Mouse (Mus musculus): ENCODE measurements at regions not wholly inside any gene's neighbourhood (a gene's known extent, or its start where the extent isn't known, plus 50 kb on each side); places are given as distances from the start of the nearest gene placed in this dataset.

DNA sequence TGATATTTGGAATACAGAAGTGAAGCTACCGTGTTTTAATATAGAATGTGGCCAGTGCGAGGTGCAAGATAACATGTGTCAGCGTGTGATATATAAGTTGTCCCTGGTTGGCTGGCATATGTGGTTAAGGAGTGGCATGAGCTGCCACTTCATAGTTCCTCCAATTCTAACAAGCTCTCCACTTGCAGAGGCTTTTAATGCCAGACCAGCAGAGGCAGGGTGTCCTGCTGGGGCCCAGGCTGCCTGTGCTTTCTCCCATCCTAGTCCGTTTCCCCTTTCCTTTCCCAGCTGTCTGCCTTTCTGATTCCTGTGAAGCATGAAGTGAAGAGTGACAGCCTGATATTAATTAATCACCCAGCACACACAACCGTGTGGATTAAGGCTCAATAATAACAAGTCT lies 73.7 kb upstream of the Bcl6 start:
- Histone ChIP-seq H3K27me3 (ENCODE audit: control insufficient read depth, insufficient read depth, low read length) (no peaks in the 10 kb centered on the region), H3K4me3 (ENCODE audit: control insufficient read depth, insufficient read depth, low read length) (no peak overlapping the region), H3K36me3 (ENCODE audit: control insufficient read depth, insufficient read depth, low read length) (no peaks in the 10 kb centered on the region), H3K27ac (ENCODE audit: control insufficient read depth, insufficient read depth, low read length) (no peak overlapping the region), H3K4me1 (replicated peaks; ENCODE audit: control insufficient read depth, insufficient read depth, low read length) (no peaks in the 10 kb centered on the region)
- 75% methylated on average over 5 of the region's 5 CpGs for WGBS
- TF ChIP-seq CTCF (IDR thresholded peaks at IDR 0.05; ENCODE audit: borderline replicate concordance, control insufficient read depth, extremely low read depth, insufficient read depth, low read length, poor library complexity) (no peak), POLR2A (IDR thresholded peaks at IDR 0.05; ENCODE audit: control insufficient read depth, extremely low read depth, insufficient read depth, low read length, poor library complexity) (no peak)
- DNase-seq = no peak

DNA sequence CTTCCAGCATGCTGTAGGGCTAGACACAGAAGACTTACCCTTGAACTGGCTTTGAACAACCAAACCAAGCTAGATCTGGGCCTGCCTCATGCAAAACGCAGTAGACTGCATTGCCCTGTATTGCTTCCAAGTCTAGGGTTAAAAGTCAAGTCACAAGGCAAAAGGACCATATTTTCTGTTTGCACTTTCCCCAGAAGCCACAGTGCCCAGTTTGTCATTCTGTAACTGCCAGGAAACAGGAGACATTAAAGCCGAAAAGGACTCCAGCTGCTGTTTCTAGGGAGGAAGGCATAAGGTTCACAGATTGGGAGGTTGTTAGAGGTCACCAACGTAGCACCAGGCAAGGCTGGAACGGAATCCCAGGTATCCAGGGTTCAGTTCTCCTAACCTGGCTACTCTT lies 72.8 kb upstream of the Bcl6 start:
- 91% methylated on average over 4 of the region's 4 CpGs for WGBS
- Histone ChIP-seq H3K4me3 (ENCODE audit: control insufficient read depth, insufficient read depth, low read length) (no peak overlapping the region), H3K4me1 (replicated peaks; ENCODE audit: control insufficient read depth, insufficient read depth, low read length) (peaks cover 5% of the 10 kb centered on the region), H3K36me3 (ENCODE audit: control insufficient read depth, insufficient read depth, low read length) (no peaks in the 10 kb centered on the region), H3K27ac (ENCODE audit: control insufficient read depth, insufficient read depth, low read length) (no peak overlapping the region), H3K27me3 (ENCODE audit: control insufficient read depth, insufficient read depth, low read length) (no peaks in the 10 kb centered on the region)
- no peak for TF ChIP-seq POLR2A (IDR thresholded peaks at IDR 0.05; ENCODE audit: control insufficient read depth, extremely low read depth, insufficient read depth, low read length, poor library complexity)
- no peak for TF ChIP-seq CTCF (IDR thresholded peaks at IDR 0.05; ENCODE audit: borderline replicate concordance, control insufficient read depth, extremely low read depth, insufficient read depth, low read length, poor library complexity)
- DNase-seq = no peak

DNA sequence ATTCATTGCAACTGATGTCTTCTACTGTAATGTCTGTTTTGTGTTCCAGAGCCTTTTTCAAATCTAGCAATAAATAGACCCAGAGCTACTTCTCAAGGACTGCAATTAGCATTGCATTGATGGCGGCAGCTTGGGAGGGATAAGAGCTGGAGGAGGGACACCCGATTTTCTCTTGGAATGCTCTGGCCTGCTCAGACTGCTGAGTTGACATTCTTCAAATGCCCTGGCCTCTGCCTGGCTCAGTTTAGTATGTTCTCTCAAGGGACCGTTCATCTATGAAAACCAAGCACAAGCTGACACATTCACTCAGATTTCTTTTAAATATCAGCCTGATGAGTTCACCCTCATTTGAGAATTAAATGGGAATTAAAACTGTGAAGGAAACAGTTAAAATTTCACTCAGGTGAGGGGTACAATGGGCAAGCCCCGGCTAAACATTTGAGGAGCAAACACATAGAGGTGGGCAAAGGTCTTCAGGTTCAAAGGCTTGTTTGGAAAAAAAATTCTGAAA lies 70.5 kb upstream of the Bcl6 start:
- Histone ChIP-seq H3K36me3 (ENCODE audit: control insufficient read depth, insufficient read depth, low read length) (no peaks in the 10 kb centered on the region), H3K4me1 (replicated peaks; ENCODE audit: control insufficient read depth, insufficient read depth, low read length) (peaks cover 5% of the 10 kb centered on the region), H3K27me3 (ENCODE audit: control insufficient read depth, insufficient read depth, low read length) (no peaks in the 10 kb centered on the region), H3K4me3 (ENCODE audit: control insufficient read depth, insufficient read depth, low read length) (no peak overlapping the region), H3K27ac (ENCODE audit: control insufficient read depth, insufficient read depth, low read length) (no peak overlapping the region)
- TF ChIP-seq CTCF (IDR thresholded peaks at IDR 0.05; ENCODE audit: borderline replicate concordance, control insufficient read depth, extremely low read depth, insufficient read depth, low read length, poor library complexity) (no peak), POLR2A (IDR thresholded peaks at IDR 0.05; ENCODE audit: control insufficient read depth, extremely low read depth, insufficient read depth, low read length, poor library complexity) (no peak)
- 94% methylated on average over 4 of the region's 4 CpGs for WGBS
- no peak for DNase-seq

DNA sequence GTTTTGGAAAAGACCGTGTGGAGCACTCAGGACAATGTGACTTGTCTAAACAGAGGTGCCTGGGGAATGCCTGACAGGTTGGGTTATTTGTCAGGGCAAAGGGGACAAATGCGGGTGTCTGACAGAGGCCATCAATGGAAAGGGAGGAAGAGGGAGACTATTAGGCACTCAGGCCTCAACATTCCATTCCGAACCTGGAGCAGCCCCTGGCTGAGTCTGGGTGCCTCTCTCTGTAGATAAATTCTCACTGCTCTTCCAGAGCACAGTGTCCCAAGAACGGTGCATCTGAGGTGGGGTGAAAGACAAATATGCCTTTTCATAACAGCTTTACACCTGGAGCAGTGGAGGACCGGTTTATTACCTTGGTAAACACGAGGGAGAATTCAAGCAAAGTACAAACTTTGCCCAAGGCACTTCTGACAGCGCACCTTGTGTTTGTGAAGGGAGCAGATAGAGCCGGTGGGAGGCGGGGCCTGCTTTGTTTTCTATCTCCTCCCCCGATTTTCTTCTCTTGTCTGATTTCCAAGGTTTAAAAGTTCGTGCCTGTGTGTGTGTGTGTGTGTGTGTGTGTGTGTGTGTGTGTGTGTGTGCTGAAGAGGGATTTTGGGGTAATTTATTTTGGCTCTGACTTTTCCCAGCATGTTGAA lies 68.4 kb upstream of the Bcl6 start:
- 83% methylated on average over 11 of the region's 11 CpGs for WGBS
- Histone ChIP-seq H3K36me3 (ENCODE audit: control insufficient read depth, insufficient read depth, low read length) (no peaks in the 10 kb centered on the region), H3K4me3 (ENCODE audit: control insufficient read depth, insufficient read depth, low read length) (no peak overlapping the region), H3K4me1 (replicated peaks; ENCODE audit: control insufficient read depth, insufficient read depth, low read length) (peaks cover 5% of the 10 kb centered on the region), H3K27ac (ENCODE audit: control insufficient read depth, insufficient read depth, low read length) (no peak overlapping the region), H3K27me3 (ENCODE audit: control insufficient read depth, insufficient read depth, low read length) (no peaks in the 10 kb centered on the region)
- TF ChIP-seq CTCF (IDR thresholded peaks at IDR 0.05; ENCODE audit: borderline replicate concordance, control insufficient read depth, extremely low read depth, insufficient read depth, low read length, poor library complexity) (no peak), POLR2A (IDR thresholded peaks at IDR 0.05; ENCODE audit: control insufficient read depth, extremely low read depth, insufficient read depth, low read length, poor library complexity) (no peak)
- no peak for DNase-seq

DNA sequence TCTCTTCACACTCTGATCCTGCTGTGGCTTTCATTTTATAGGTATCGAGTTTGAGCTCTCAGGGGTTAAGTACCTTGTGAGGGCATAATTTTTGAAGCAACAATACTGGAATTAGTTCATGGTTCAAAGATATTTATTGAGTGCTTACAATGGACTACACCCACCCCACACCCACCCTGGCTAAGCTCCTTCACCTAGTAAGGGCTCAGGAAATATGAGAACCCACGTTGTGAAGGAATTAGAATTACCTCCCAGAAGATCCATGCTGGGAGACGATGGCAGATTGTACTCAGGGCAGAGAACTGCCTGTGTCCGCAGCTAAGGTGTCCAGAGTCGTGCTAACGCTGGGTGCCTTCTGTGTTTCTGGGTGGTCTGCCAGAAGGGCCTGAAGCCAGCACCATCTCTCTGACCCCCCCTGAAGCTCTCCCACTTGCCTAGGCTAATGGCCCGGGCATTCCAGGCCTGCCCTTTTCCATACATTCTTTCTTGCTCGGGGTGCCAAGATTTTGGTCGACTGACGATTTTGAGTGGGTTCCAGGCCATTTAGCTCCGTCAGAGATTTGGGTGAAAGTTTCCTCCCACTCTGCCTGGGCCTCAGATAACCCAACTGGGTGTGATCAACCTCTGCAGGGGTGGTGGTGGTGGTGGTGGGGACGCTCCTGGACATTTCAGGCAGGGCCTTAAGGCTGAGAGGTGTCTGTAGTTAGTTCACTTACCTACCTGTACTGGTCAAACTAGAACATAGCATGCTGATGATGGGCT lies 67.7 kb upstream of the Bcl6 start:
- 89% methylated on average over 12 of the region's 12 CpGs for WGBS
- no peak for DNase-seq
- H3K27ac ChIP-seq (ENCODE audit: control insufficient read depth, insufficient read depth, low read length) = no peak overlapping the region

DNA sequence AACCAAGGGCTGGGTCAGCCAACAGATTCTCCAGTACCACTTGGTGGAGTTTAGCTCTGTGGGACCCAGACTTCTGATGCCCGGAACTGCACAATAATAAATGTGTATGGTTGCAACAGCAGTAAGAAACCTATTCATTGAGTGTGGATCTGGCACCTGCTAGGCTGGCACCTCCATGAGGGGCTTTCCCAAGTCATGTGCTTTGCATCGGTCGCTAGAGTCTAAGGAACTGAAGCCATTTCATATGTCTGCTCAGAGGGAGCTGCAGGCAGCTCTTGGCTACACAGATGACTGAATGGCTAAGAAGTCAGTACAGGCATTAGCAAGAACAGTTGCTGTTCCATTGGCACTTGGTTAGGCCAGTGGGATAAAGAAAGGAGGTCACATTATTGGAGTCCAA lies 65.6 kb upstream of the Bcl6 start:
- Histone ChIP-seq H3K27me3 (ENCODE audit: control insufficient read depth, insufficient read depth, low read length) (no peaks in the 10 kb centered on the region), H3K4me3 (ENCODE audit: control insufficient read depth, insufficient read depth, low read length) (no peak overlapping the region), H3K27ac (ENCODE audit: control insufficient read depth, insufficient read depth, low read length) (no peak overlapping the region), H3K4me1 (replicated peaks; ENCODE audit: control insufficient read depth, insufficient read depth, low read length) (peaks cover 13% of the 10 kb centered on the region), H3K36me3 (ENCODE audit: control insufficient read depth, insufficient read depth, low read length) (no peaks in the 10 kb centered on the region)
- over 99% methylated on average over 3 of the region's 3 CpGs for WGBS
- no peak for DNase-seq
- TF ChIP-seq CTCF (IDR thresholded peaks at IDR 0.05; ENCODE audit: borderline replicate concordance, control insufficient read depth, extremely low read depth, insufficient read depth, low read length, poor library complexity) (no peak), POLR2A (IDR thresholded peaks at IDR 0.05; ENCODE audit: control insufficient read depth, extremely low read depth, insufficient read depth, low read length, poor library complexity) (no peak)

More for the DNA sequence above, 67.7 kb upstream of the Bcl6 start:
- peaks cover 6% of the 10 kb centered on the region for H3K4me1 ChIP-seq (replicated peaks; ENCODE audit: control insufficient read depth, insufficient read depth, low read length)
- TF ChIP-seq CTCF (IDR thresholded peaks at IDR 0.05; ENCODE audit: borderline replicate concordance, control insufficient read depth, extremely low read depth, insufficient read depth, low read length, poor library complexity) (no peak), POLR2A (IDR thresholded peaks at IDR 0.05; ENCODE audit: control insufficient read depth, extremely low read depth, insufficient read depth, low read length, poor library complexity) (no peak)
- no peaks in the 10 kb centered on the region for H3K27me3 ChIP-seq (ENCODE audit: control insufficient read depth, insufficient read depth, low read length)
- H3K36me3 ChIP-seq (ENCODE audit: control insufficient read depth, insufficient read depth, low read length) = no peaks in the 10 kb centered on the region
- no peak overlapping the region for H3K4me3 ChIP-seq (ENCODE audit: control insufficient read depth, insufficient read depth, low read length)
